In genomic region chr16:51117836-51118235, GRCm38 (mm10) we compare ENCODE assay signal across 8 mouse cellular contexts.
DNase-seq lines count a peak whose midpoint lies in the region; ATAC-seq and TF ChIP-seq lines count a peak whose summit lies in the region.
"Had no signal": no experiment of that assay in that cellular context is flagged by ENCODE, and none has a peak within 500 bp of the region (broad histone marks: within the 10 kb centered on the region; RNA-seq: fewer than 3 reads in every experiment).

No protein-coding gene starts in this region.

- H3K27ac ChIP-seq in lung, postnatal 0 days (ENCODE audit: low read length): no peak overlapping the region
- H3K27ac ChIP-seq in limb, embryonic 13.5 days: no peak overlapping the region

- no peak for TF ChIP-seq EP300 in lung, postnatal 0 days (IDR thresholded peaks at IDR 0.05)

- H3K9ac ChIP-seq in lung, postnatal 0 days (replicated peaks; ENCODE audit: low read depth): no peak overlapping the region
- no peak overlapping the region for H3K9ac ChIP-seq in limb, embryonic 13.5 days

- H3K4me3 ChIP-seq in lung, postnatal 0 days (ENCODE audit: low read depth, low read length): no peak overlapping the region
- no peak overlapping the region for H3K4me3 ChIP-seq in limb, embryonic 13.5 days

- H3K36me3 ChIP-seq in lung, postnatal 0 days (ENCODE audit: insufficient read depth, low read length): no peaks in the 10 kb centered on the region
- H3K36me3 ChIP-seq in limb, embryonic 13.5 days: no peaks in the 10 kb centered on the region

- H3K4me1 ChIP-seq in lung, postnatal 0 days (ENCODE audit: insufficient read depth, low read depth, low read length): no peaks in the 10 kb centered on the region
- H3K4me1 ChIP-seq in limb, embryonic 13.5 days: no peaks in the 10 kb centered on the region

- no peak overlapping the region for H3K4me2 ChIP-seq in lung, postnatal 0 days (replicated peaks; ENCODE audit: low read depth, low read length)
- H3K4me2 ChIP-seq in limb, embryonic 13.5 days (replicated peaks): peak overlapping the region; percentile 38

- H3K27me3 ChIP-seq in lung, postnatal 0 days (replicated peaks; ENCODE audit: insufficient read depth, low read length): no peaks in the 10 kb centered on the region
- H3K27me3 ChIP-seq in limb, embryonic 13.5 days: no peaks in the 10 kb centered on the region

- no peaks in the 10 kb centered on the region for H3K9me3 ChIP-seq in lung, postnatal 0 days (ENCODE audit: low read length)
- H3K9me3 ChIP-seq in limb, embryonic 13.5 days: no peaks in the 10 kb centered on the region

- no peak for TF ChIP-seq CTCF in lung, postnatal 0 days (IDR thresholded peaks at IDR 0.05)

- ATAC-seq in lung, postnatal 0 days: no peak
- peak; percentile 86 for ATAC-seq in limb, embryonic 13.5 days (ENCODE audit: low FRiP score, low read depth)

- whole genome bisulfite sequencing in lung, postnatal 0 days: 17% methylated on average over 5 of the region's 5 CpGs
- 20% methylated on average over 5 of the region's 5 CpGs for WGBS in limb, embryonic 13.5 days

- intact Hi-C loops in left cerebral cortex, postnatal 4 days (cut with DNase I): no loop called here

- DNase-seq in lung, postnatal 0 days (ENCODE audit: low spot score): peak; percentile 11
- no peak for DNase-seq in lung, postnatal 25 days (ENCODE audit: low spot score)
- DNase-seq in fibroblast of lung, adult 2 months (ENCODE audit: low read depth): peak; percentile 4
- DNase-seq in left cerebral cortex, postnatal 4 days: no peak
- no peak for DNase-seq in adrenal gland, postnatal 36 days
- DNase-seq in right cerebral cortex, postnatal 4 days: no peak
- DNase-seq: kidney, postnatal 25 days had no signal

Comparison
In these comparisons a context has a peak if more than half of its experiments do, and no peak if none do; other contexts are left out.
1. DNase-seq: peak in lung, postnatal 0 days (single experiment) and fibroblast of lung, adult 2 months (single experiment); none in lung, postnatal 25 days (single experiment), left cerebral cortex, postnatal 4 days (single experiment), adrenal gland, postnatal 36 days (0 of 2) and right cerebral cortex, postnatal 4 days (single experiment).